Mouse (Mus musculus) ES-Bruce4 (cell line): ENCODE data around the gene Slco1a5.

Experiments
- CTCF ChIP-seq: IDR thresholded peaks from one replicate; pipeline ENCODE4 v1.8.1; 2011; ENCODE audit warnings: low read depth, low read length
- EP300 ChIP-seq: IDR thresholded peaks from 2 replicates; pipeline ENCODE4 v1.6.1; 2011; ENCODE audit warnings: low read depth, low read length; ENCODE audit not compliant: insufficient read depth

- TF ChIP-seq EP300 (no peak), CTCF (no peak)
Measured at GRCm38 (mm10) chr6:142239468-142239867, 83.3 kb downstream of the Slco1a5 start.
